Mouse (Mus musculus) cerebellum, adult 2 months (tissue): Measurements from ENCODE around the gene Hs3st3a1. TPM values are rescaled to one million over a fixed set of nuclear protein-coding genes. Genes with fewer than 3 reads are reported as not detected.

Experiments used
- DNase-seq, 2 experiments: peaks; one replicate each; pipeline ENCODE4 v3.0.0; 2021
- H3K27ac ChIP-seq: fragments of 200-500 bp; 2 replicates; pipeline ENCODE4 v1.5.1; 2012; ENCODE audit warnings: low read length, control low read depth, inconsistent platforms; ENCODE audit not compliant: insufficient read depth
- H3K27me3 ChIP-seq: fragments of 200-500 bp; 2 replicates; pipeline ENCODE4 v1.6.1; 2012; ENCODE audit warnings: inconsistent platforms, mild to moderate bottlenecking, low read length, moderate library complexity; ENCODE audit not compliant: control insufficient read depth, insufficient read depth
- H3K4me1 ChIP-seq: fragments of 200-500 bp; 2 replicates; pipeline ENCODE4 v1.6.1; 2011; ENCODE audit warnings: low read length; ENCODE audit not compliant: control insufficient read depth, insufficient read depth
- H3K4me3 ChIP-seq: fragments of 200-500 bp; replicated peaks from 2 replicates; pipeline ENCODE3; 2011; ENCODE audit warnings: mild to moderate bottlenecking, low read depth, low read length, control low read depth; ENCODE audit not compliant: insufficient read depth
- CTCF ChIP-seq: fragments of 200-500 bp; IDR thresholded peaks from 2 replicates; pipeline ENCODE4 v1.5.1; 2011; ENCODE audit warnings: low read depth, mild to moderate bottlenecking, control low read depth, low read length, moderate library complexity, borderline replicate concordance; ENCODE audit not compliant: insufficient read depth
- POLR2A ChIP-seq: fragments of 200-500 bp; IDR thresholded peaks from 2 replicates; pipeline ENCODE4 v1.6.1; 2011; ENCODE audit warnings: low read length, control low read depth, borderline replicate concordance; ENCODE audit not compliant: insufficient read depth
- WGBS: fragments of 180-500 bp; shearing (Covaris S2); methylation state at CpG from one replicate; pipeline ENCODE4 v1.1.7; 2018; 5-methylcytosine and 5-hydroxymethylcytosine counted together
- polyA plus RNA-seq: library from polyadenylated mRNA; depleted of rRNA; stranded (reverse); fragments of >200 nt; gene quantifications from 2 replicates; pipeline ENCODE4 v1.2.3, GENCODE M21; 2012; rRNA removed

Gene Hs3st3a1
- polyA plus RNA-seq, 1 experiment, result 0.72 TPM

GRCm38 (mm10) chr11:64560471-64560870 is 125.3 kb downstream of the Hs3st3a1 start:
- DNase-seq, result no peak
- TF ChIP-seq CTCF, result no peak
- no peak for TF ChIP-seq POLR2A
- 91% methylated on average over 2 of the region's 2 CpGs for WGBS
- Histone ChIP-seq H3K4me3 (no peak overlapping the region), H3K27me3 (no peaks in the 10 kb centered on the region), H3K4me1 (no peaks in the 10 kb centered on the region), H3K27ac (no peak overlapping the region)

- DNase-seq, result no peak
- 21% methylated on average over 4 of the region's 4 CpGs for WGBS
- Histone ChIP-seq H3K27ac (no peak overlapping the region), H3K27me3 (no peaks in the 10 kb centered on the region), H3K4me3 (no peak overlapping the region), H3K4me1 (no peaks in the 10 kb centered on the region)
- TF ChIP-seq CTCF, result no peak
- no peak for TF ChIP-seq POLR2A
These were observed 127.6 kb downstream of the Hs3st3a1 start for GRCm38 (mm10) chr11:64562771-64563170.

Other genes with a start within 250 kb of the Hs3st3a1 start
- 0.25 and 0.55 TPM in 2 replicates for gene F930015N05Rik, start 1.3 kb downstream of the Hs3st3a1 start, polyA plus RNA-seq